Mouse (Mus musculus) forebrain, embryonic 15.5 days (tissue): ENCODE measurements at regions not wholly inside any gene's neighbourhood (a gene's known extent, or its start where the extent isn't known, plus 50 kb on each side); places are given as distances from the start of the nearest gene placed in this dataset.

Experiments used
- ATAC-seq: fragments of 200-750 bp; cut with Nextera tagmentation; replicated peaks from 2 replicates; pipeline ENCODE4 v1.8.0; 2017; ENCODE audit warnings: mild to moderate bottlenecking, moderate TSS enrichment, moderate library complexity
- H3K27ac ChIP-seq: fragments of 300-500 bp; sonication (generic); replicated peaks from 2 replicates; pipeline ENCODE4 v1.5.1; 2015; ENCODE audit warnings: mild to moderate bottlenecking, inconsistent platforms
- H3K27me3 ChIP-seq: fragments of 300-500 bp; sonication (generic); 2 replicates; pipeline ENCODE4 v1.6.1; 2015; ENCODE audit warnings: inconsistent platforms
- H3K36me3 ChIP-seq: fragments of 300-500 bp; sonication (generic); 2 replicates; pipeline ENCODE4 v1.6.1; 2015; ENCODE audit warnings: mild to moderate bottlenecking, inconsistent platforms
- H3K4me1 ChIP-seq: fragments of 300-500 bp; sonication (generic); 2 replicates; pipeline ENCODE4 v1.6.1; 2015; ENCODE audit warnings: inconsistent platforms
- H3K4me2 ChIP-seq: fragments of 300-500 bp; sonication (generic); replicated peaks from 2 replicates; pipeline ENCODE4 v1.6.1; 2015; ENCODE audit warnings: mild to moderate bottlenecking, inconsistent platforms
- H3K4me3 ChIP-seq: fragments of 300-500 bp; sonication (generic); 2 replicates; pipeline ENCODE4 v1.5.1; 2015; ENCODE audit warnings: mild to moderate bottlenecking, inconsistent platforms
- H3K9ac ChIP-seq: fragments of 300-500 bp; sonication (generic); replicated peaks from 2 replicates; pipeline ENCODE4 v1.6.1; 2015; ENCODE audit warnings: mild to moderate bottlenecking, inconsistent platforms
- H3K9me3 ChIP-seq: fragments of 300-500 bp; sonication (generic); 2 replicates; pipeline ENCODE4 v1.6.1; 2016; ENCODE audit warnings: inconsistent platforms
- WGBS: fragments of 180-500 bp; shearing (Covaris S2); methylation state at CpG from one replicate; pipeline ENCODE4 v1.1.7; 2015; ENCODE audit warnings: mixed read lengths; 5-methylcytosine and 5-hydroxymethylcytosine counted together

- Histone ChIP-seq H3K4me3 (no peak overlapping the region), H3K9me3 (no peaks in the 10 kb centered on the region), H3K27ac (no peak overlapping the region), H3K4me1 (no peaks in the 10 kb centered on the region), H3K27me3 (no peaks in the 10 kb centered on the region), H3K4me2 (no peak overlapping the region), H3K9ac (no peak overlapping the region), H3K36me3 (no peaks in the 10 kb centered on the region)
- WGBS, result 74% methylated on average over 2 of the region's 2 CpGs
- no peak for ATAC-seq
Observed at GRCm38 (mm10) chr2:79131235-79131634, 124.0 kb upstream of the Itga4 start.

DNA sequence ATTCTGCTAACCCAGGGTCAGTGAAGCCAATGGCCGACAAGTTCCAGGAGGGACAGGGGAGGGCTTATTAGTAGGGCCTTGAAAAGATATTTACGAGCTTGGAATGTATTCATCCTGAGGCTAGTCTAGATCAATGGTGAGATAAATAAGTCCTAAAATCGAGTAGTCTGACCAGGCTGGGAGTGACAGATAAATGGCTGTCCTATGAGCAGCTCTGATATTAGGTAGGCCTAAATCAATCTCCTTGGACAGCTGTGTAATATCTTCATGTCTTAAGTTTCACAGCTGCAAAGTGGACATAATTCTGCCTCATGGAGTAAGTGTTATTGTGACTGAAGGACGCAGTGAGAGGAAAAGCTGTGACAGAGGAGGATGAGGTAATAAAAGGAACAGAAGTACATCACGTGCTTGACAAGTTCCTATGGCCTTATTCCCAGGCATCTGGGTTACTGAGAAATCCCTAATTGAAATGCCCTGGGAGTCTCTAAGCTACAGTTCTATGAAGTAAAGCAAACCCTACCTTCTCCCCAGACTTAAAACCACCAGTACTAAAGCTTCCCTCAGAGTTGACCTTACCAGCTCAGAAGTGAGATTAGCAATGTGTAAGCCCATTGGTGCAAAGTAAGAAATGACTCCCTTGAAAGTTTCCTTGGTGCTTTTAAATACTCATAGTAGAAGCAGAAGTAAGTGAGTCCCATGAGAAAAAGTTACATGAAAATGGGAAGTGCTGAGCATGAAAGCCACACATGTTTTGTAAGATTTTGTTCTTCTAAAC is 123.3 kb upstream of the Itga4 start:
- no peaks in the 10 kb centered on the region for H3K27me3 ChIP-seq
- H3K9ac ChIP-seq, result no peak overlapping the region
- H3K27ac ChIP-seq, result no peak overlapping the region
- H3K4me3 ChIP-seq, result no peak overlapping the region
- H3K9me3 ChIP-seq, result no peaks in the 10 kb centered on the region
- no peak overlapping the region for H3K4me2 ChIP-seq
- WGBS, result 65% methylated on average over 5 of the region's 5 CpGs
- ATAC-seq, result no peak
- H3K36me3 ChIP-seq, result no peaks in the 10 kb centered on the region
- H3K4me1 ChIP-seq, result no peaks in the 10 kb centered on the region

DNA sequence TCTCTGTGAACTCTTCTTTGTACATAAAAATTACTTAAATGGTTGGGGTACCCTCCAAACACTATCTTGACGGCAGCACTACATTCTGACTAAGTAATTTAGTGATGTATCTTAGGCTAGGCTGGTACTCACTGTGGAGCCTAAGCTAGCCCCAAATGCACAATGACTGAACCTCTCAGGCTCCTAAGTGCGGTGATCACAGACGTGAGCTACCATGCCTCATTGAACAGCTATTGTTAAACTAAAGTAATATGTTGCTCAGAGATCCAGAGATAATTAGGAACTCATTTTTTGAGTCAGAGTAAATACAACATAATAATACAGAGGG is 122.7 kb upstream of the Itga4 start:
- H3K4me3 ChIP-seq, result no peak overlapping the region
- no peak overlapping the region for H3K4me2 ChIP-seq
- H3K27me3 ChIP-seq, result no peaks in the 10 kb centered on the region
- no peaks in the 10 kb centered on the region for H3K4me1 ChIP-seq
- no peaks in the 10 kb centered on the region for H3K36me3 ChIP-seq
- H3K27ac ChIP-seq, result no peak overlapping the region
- H3K9me3 ChIP-seq, result no peaks in the 10 kb centered on the region
- H3K9ac ChIP-seq, result no peak overlapping the region
- 50% methylated on average over 3 of the region's 3 CpGs for WGBS
- ATAC-seq, result no peak

GRCm38 (mm10) chr2:79134281-79134680 is 120.9 kb upstream of the Itga4 start:
- H3K27ac ChIP-seq, result no peak overlapping the region
- H3K27me3 ChIP-seq, result no peaks in the 10 kb centered on the region
- no peak for ATAC-seq
- H3K4me1 ChIP-seq, result no peaks in the 10 kb centered on the region
- 89% methylated on average over 5 of the region's 5 CpGs for WGBS
- no peaks in the 10 kb centered on the region for H3K36me3 ChIP-seq
- no peak overlapping the region for H3K9ac ChIP-seq
- no peaks in the 10 kb centered on the region for H3K9me3 ChIP-seq
- no peak overlapping the region for H3K4me3 ChIP-seq
- H3K4me2 ChIP-seq, result no peak overlapping the region

GRCm38 (mm10) chr2:79135986-79136385 is 119.2 kb upstream of the Itga4 start:
- Histone ChIP-seq H3K27ac (no peak overlapping the region), H3K4me3 (no peak overlapping the region), H3K9ac (no peak overlapping the region), H3K4me1 (no peaks in the 10 kb centered on the region), H3K4me2 (no peak overlapping the region), H3K36me3 (no peaks in the 10 kb centered on the region), H3K27me3 (no peaks in the 10 kb centered on the region), H3K9me3 (no peaks in the 10 kb centered on the region)
- no peak for ATAC-seq
- 86% methylated on average over 2 of the region's 2 CpGs for WGBS

DNA sequence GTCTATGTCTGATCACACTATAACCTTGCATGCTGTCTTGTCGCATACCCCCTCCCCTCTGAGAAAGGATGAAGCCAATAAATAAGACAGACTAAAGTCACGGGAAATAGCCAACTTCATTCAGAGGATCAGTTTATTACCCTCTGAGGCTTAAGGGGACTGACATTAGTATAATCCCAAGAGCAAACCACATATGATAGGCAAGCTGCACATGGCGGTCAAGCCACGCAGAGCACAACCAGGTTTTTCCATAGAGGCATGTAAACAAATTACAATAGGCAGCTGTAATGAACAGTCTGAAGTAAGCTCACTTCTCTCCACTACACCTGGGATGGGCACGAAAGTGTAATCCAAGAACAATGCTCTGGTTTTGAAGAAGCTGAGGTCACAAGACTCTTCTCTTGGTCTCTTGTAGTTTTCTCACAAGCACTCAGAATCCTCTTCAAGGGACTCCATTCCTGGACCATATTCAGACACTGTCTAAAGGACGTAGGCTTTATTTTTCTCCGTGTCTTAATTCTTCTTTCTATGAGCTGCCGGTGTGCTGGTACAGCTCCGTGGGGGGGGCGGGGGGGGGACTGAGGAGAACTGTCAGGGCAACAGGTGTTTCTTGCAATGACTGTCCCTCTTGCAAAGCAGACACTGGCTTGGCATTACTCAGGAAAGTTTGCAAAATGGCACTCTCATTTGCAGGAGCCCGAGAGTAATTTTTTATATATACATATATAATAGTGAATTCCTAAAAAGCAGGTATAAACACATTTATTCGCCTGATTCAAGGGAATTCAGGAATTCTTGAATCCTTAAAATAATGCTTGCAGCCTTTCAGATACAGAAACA is 118.4 kb upstream of the Itga4 start:
- WGBS, result 88% methylated on average over 12 of the region's 12 CpGs
- H3K9ac ChIP-seq, result no peak overlapping the region
- H3K4me1 ChIP-seq, result no peaks in the 10 kb centered on the region
- ATAC-seq, result no peak
- no peaks in the 10 kb centered on the region for H3K36me3 ChIP-seq
- H3K27me3 ChIP-seq, result no peaks in the 10 kb centered on the region
- no peak overlapping the region for H3K4me2 ChIP-seq
- no peak overlapping the region for H3K4me3 ChIP-seq
- no peaks in the 10 kb centered on the region for H3K9me3 ChIP-seq
- no peak overlapping the region for H3K27ac ChIP-seq

GRCm38 (mm10) chr2:79137694-79138171 is 117.5 kb upstream of the Itga4 start:
- Histone ChIP-seq H3K4me2 (no peak overlapping the region), H3K36me3 (no peaks in the 10 kb centered on the region), H3K4me1 (no peaks in the 10 kb centered on the region), H3K27me3 (no peaks in the 10 kb centered on the region), H3K27ac (no peak overlapping the region), H3K9me3 (no peaks in the 10 kb centered on the region), H3K9ac (no peak overlapping the region), H3K4me3 (no peak overlapping the region)
- 58% methylated on average over 6 of the region's 6 CpGs for WGBS
- ATAC-seq, result no peak

GRCm38 (mm10) chr2:79138368-79139109 is 116.7 kb upstream of the Itga4 start:
- no peaks in the 10 kb centered on the region for H3K27me3 ChIP-seq
- H3K4me3 ChIP-seq, result no peak overlapping the region
- ATAC-seq, result no peak
- H3K9me3 ChIP-seq, result no peaks in the 10 kb centered on the region
- H3K36me3 ChIP-seq, result no peaks in the 10 kb centered on the region
- WGBS, result 86% methylated on average over 8 of the region's 8 CpGs
- no peaks in the 10 kb centered on the region for H3K4me1 ChIP-seq
- no peak overlapping the region for H3K9ac ChIP-seq
- no peak overlapping the region for H3K27ac ChIP-seq
- H3K4me2 ChIP-seq, result no peak overlapping the region

GRCm38 (mm10) chr2:79141961-79142360 is 113.3 kb upstream of the Itga4 start:
- 83% methylated on average over 7 of the region's 7 CpGs for WGBS
- H3K27ac ChIP-seq, result no peak overlapping the region
- H3K9me3 ChIP-seq, result no peaks in the 10 kb centered on the region
- H3K4me1 ChIP-seq, result no peaks in the 10 kb centered on the region
- ATAC-seq, result no peak
- no peak overlapping the region for H3K9ac ChIP-seq
- no peak overlapping the region for H3K4me2 ChIP-seq
- no peaks in the 10 kb centered on the region for H3K27me3 ChIP-seq
- no peaks in the 10 kb centered on the region for H3K36me3 ChIP-seq
- H3K4me3 ChIP-seq, result no peak overlapping the region

DNA sequence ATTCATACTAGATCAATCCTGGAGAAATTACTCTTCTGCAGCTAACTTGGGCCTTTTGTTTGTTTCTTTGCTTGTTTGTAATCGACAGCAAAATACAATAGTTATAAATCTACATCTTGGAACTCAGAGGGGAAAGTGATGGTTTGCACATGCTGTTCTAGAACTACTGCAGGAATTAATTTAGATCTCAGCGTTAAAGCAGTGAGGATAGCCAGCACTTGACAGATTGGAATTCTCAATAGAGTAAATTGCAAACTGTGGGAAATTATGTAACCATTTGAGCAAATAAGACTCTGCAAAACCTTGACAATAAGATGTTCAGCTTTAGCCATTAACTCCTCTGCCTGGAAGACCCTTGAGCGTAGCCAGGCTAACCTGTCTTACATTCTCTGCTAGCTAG is 112.0 kb upstream of the Itga4 start:
- H3K27me3 ChIP-seq, result no peaks in the 10 kb centered on the region
- H3K27ac ChIP-seq, result no peak overlapping the region
- H3K4me2 ChIP-seq, result no peak overlapping the region
- ATAC-seq, result no peak
- H3K4me1 ChIP-seq, result no peaks in the 10 kb centered on the region
- no peak overlapping the region for H3K4me3 ChIP-seq
- no peaks in the 10 kb centered on the region for H3K9me3 ChIP-seq
- no peak overlapping the region for H3K9ac ChIP-seq
- no peaks in the 10 kb centered on the region for H3K36me3 ChIP-seq
- WGBS, result 83% methylated on average over 3 of the region's 3 CpGs

- WGBS, result 64% methylated on average over 1 of the region's 1 CpGs
- Histone ChIP-seq H3K4me2 (no peak overlapping the region), H3K4me3 (no peak overlapping the region), H3K27me3 (no peaks in the 10 kb centered on the region), H3K27ac (no peak overlapping the region), H3K9ac (no peak overlapping the region), H3K4me1 (peaks cover 5% of the 10 kb centered on the region; the same call in 1 of the 2 replicates), H3K36me3 (no peaks in the 10 kb centered on the region), H3K9me3 (no peaks in the 10 kb centered on the region)
- no peak for ATAC-seq
Observed at GRCm38 (mm10) chr2:79145897-79146296, 109.3 kb upstream of the Itga4 start.

DNA sequence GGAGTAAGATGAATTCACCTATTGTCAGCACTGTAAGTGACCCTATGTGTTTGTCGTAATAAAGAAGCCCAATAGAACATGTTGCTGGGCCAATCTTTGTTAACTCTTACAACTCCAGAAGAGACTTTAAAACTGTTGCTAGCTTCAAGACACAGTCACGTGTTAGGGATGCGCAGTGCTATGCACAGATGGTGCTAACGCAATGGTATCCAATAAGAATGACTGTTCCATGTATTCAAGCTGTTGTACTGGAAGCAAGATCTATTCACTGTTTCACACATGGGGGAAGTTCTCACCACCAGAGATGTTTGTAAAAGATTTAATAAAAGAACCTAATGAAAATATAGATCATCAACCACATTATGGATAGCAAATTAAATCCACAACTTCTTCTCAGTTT is 108.7 kb upstream of the Itga4 start:
- Histone ChIP-seq H3K9me3 (no peaks in the 10 kb centered on the region), H3K4me1 (peaks cover 6% of the 10 kb centered on the region), H3K4me3 (no peak overlapping the region), H3K27ac (no peak overlapping the region), H3K27me3 (no peaks in the 10 kb centered on the region), H3K9ac (no peak overlapping the region), H3K36me3 (no peaks in the 10 kb centered on the region), H3K4me2 (no peak overlapping the region)
- WGBS, result 58% methylated on average over 4 of the region's 4 CpGs
- no peak; the same call in 1 of the 2 replicates for ATAC-seq
